Comparison of ENCODE assay signal across 15 mouse cellular contexts in genomic region chr4:132034242-132034641, GRCm38 (mm10). TPM values are rescaled to one million over a fixed set of nuclear protein-coding genes. Genes with fewer than 3 reads are reported as not detected.
DNase-seq lines count a peak whose midpoint lies in the region; ATAC-seq and TF ChIP-seq lines count a peak whose summit lies in the region.
"Had no signal": no experiment of that assay in that cellular context is flagged by ENCODE, and none has a peak within 500 bp of the region (broad histone marks: within the 10 kb centered on the region; RNA-seq: fewer than 3 reads in every experiment).

No protein-coding gene starts in this region.

- H3K9ac ChIP-seq in midbrain, embryonic 12.5 days (replicated peaks), result no peak overlapping the region
- H3K9ac ChIP-seq in midbrain, postnatal 0 days (replicated peaks; ENCODE audit: low read length, poor library complexity, severe bottlenecking), result no peak overlapping the region
- H3K9ac ChIP-seq in hindbrain, embryonic 11.5 days (ENCODE audit: low read depth, low read length), result no peak overlapping the region
- no peak overlapping the region for H3K9ac ChIP-seq in kidney, embryonic 14.5 days (ENCODE audit: low read depth, low read length)

- H3K9me3 ChIP-seq in midbrain, embryonic 12.5 days, result no peaks in the 10 kb centered on the region
- no peaks in the 10 kb centered on the region for H3K9me3 ChIP-seq in midbrain, postnatal 0 days (ENCODE audit: low read length)
- no peaks in the 10 kb centered on the region for H3K9me3 ChIP-seq in hindbrain, embryonic 11.5 days (ENCODE audit: control insufficient read depth, low read length)
- no peaks in the 10 kb centered on the region for H3K9me3 ChIP-seq in kidney, embryonic 14.5 days (ENCODE audit: control insufficient read depth, low read length)

- peak; percentile 37 for DNase-seq in embryo, embryonic 11 days
- no peak for DNase-seq in embryo, embryonic 10 days (ENCODE audit: low spot score)
- no peak for DNase-seq in midbrain, postnatal 0 days (ENCODE audit: low spot score)
- DNase-seq in hindbrain, embryonic 11.5 days (ENCODE audit: low spot score), result peak; percentile 54
- peak; percentile 86 for DNase-seq in retina, postnatal 1 day
- DNase-seq in left cerebral cortex, adult 11 months (ENCODE audit: low spot score), result no peak
- DNase-seq: adrenal gland, postnatal 36 days; cerebellum, adult 11 months; gastrocnemius, postnatal 36 days; kidney, postnatal 25 days; lung, postnatal 14 days had no signal

- no peak overlapping the region for H3K4me2 ChIP-seq in midbrain, embryonic 12.5 days (replicated peaks)
- no peak overlapping the region for H3K4me2 ChIP-seq in midbrain, postnatal 0 days (ENCODE audit: low read depth, low read length, poor library complexity, severe bottlenecking)
- H3K4me2 ChIP-seq in hindbrain, embryonic 11.5 days (replicated peaks; ENCODE audit: low read depth, low read length), result no peak overlapping the region
- no peak overlapping the region for H3K4me2 ChIP-seq in kidney, embryonic 14.5 days (replicated peaks; ENCODE audit: low read depth, low read length)

- H3K36me3 ChIP-seq in midbrain, embryonic 12.5 days, result no peaks in the 10 kb centered on the region
- no peaks in the 10 kb centered on the region for H3K36me3 ChIP-seq in midbrain, postnatal 0 days (ENCODE audit: insufficient read depth, low read length)
- H3K36me3 ChIP-seq in hindbrain, embryonic 11.5 days (ENCODE audit: control insufficient read depth, insufficient read depth, low read length), result no peaks in the 10 kb centered on the region
- no peaks in the 10 kb centered on the region for H3K36me3 ChIP-seq in kidney, embryonic 14.5 days (ENCODE audit: control insufficient read depth, insufficient read depth, low read length)

- no peak for TF ChIP-seq CTCF in midbrain, postnatal 0 days (IDR thresholded peaks at IDR 0.05)

- H3K4me3 ChIP-seq in midbrain, embryonic 12.5 days, result no peak overlapping the region
- H3K4me3 ChIP-seq in midbrain, postnatal 0 days (ENCODE audit: low read depth, low read length), result no peak overlapping the region
- no peak overlapping the region for H3K4me3 ChIP-seq in hindbrain, embryonic 11.5 days (ENCODE audit: low read depth, low read length)
- H3K4me3 ChIP-seq in kidney, embryonic 14.5 days (ENCODE audit: low read length), result no peak overlapping the region

- WGBS in midbrain, embryonic 12.5 days, result 14% methylated on average over 2 of the region's 2 CpGs
- WGBS in midbrain, postnatal 0 days, result 24% methylated on average over 2 of the region's 2 CpGs
- WGBS in hindbrain, embryonic 11.5 days, result 33% methylated on average over 2 of the region's 2 CpGs
- WGBS in kidney, embryonic 14.5 days, result 22% methylated on average over 2 of the region's 2 CpGs

- H3K4me1 ChIP-seq in midbrain, embryonic 12.5 days, result peaks cover 36% of the 10 kb centered on the region
- H3K4me1 ChIP-seq in midbrain, postnatal 0 days (ENCODE audit: insufficient read depth, low read length), result no peaks in the 10 kb centered on the region
- peaks cover 6% of the 10 kb centered on the region for H3K4me1 ChIP-seq in hindbrain, embryonic 11.5 days (replicated peaks; ENCODE audit: control insufficient read depth, insufficient read depth, low read length)
- H3K4me1 ChIP-seq in kidney, embryonic 14.5 days (ENCODE audit: control insufficient read depth, insufficient read depth, low read length), result peaks cover 25% of the 10 kb centered on the region

- peak overlapping the region; percentile 75 for H3K27ac ChIP-seq in midbrain, embryonic 12.5 days (replicated peaks)
- no peak overlapping the region for H3K27ac ChIP-seq in midbrain, postnatal 0 days (ENCODE audit: low read depth, low read length)
- peak overlapping the region; percentile 68 for H3K27ac ChIP-seq in hindbrain, embryonic 11.5 days (ENCODE audit: low read depth, low read length)
- no peak overlapping the region for H3K27ac ChIP-seq in kidney, embryonic 14.5 days (ENCODE audit: low read depth, low read length)

- no peaks in the 10 kb centered on the region for H3K27me3 ChIP-seq in midbrain, embryonic 12.5 days
- no peaks in the 10 kb centered on the region for H3K27me3 ChIP-seq in midbrain, postnatal 0 days (ENCODE audit: insufficient read depth, low read length)
- no peaks in the 10 kb centered on the region for H3K27me3 ChIP-seq in hindbrain, embryonic 11.5 days (ENCODE audit: control insufficient read depth, insufficient read depth, low read length)
- no peaks in the 10 kb centered on the region for H3K27me3 ChIP-seq in kidney, embryonic 14.5 days (ENCODE audit: control insufficient read depth, insufficient read depth, low read length)

- ATAC-seq in midbrain, embryonic 12.5 days (ENCODE audit: low FRiP score, low read depth), result peak; percentile 63; the same call in 1 of the 2 replicates
- no peak for ATAC-seq in midbrain, postnatal 0 days (ENCODE audit: low FRiP score)
- peak; percentile 76 for ATAC-seq in hindbrain, embryonic 11.5 days (ENCODE audit: low FRiP score)
- no peak for ATAC-seq in kidney, embryonic 14.5 days (ENCODE audit: low FRiP score, low TSS enrichment)
- ATAC-seq: intestine, embryonic 16.5 days had no signal

RNA-seq across cellular contexts. Expression of gene Gm10300, which starts 40.3 kb away (rescaled TPM):
- 0.15 TPM in 1 of 2 replicates, not detected in the other for polyA plus RNA-seq in midbrain, embryonic 12.5 days (2016; fragmentation: Nextera tagmentation; extraction: Ambion mirVana)
- 0.05 TPM in 1 of 2 replicates, not detected in the other for total RNA-seq in midbrain, postnatal 0 days (2014; rRNA removed)
- polyA plus RNA-seq in midbrain, postnatal 0 days (2015; fragmentation: Nextera tagmentation; extraction: Ambion mirVana), result 0.06 TPM in 1 of 2 replicates, not detected in the other
- 0.06 and 0.08 TPM in 2 replicates for polyA plus RNA-seq in hindbrain, embryonic 11.5 days (2014; fragmentation: Nextera tagmentation; extraction: Ambion mirVana)
- 0.09 TPM in 1 of 2 replicates, not detected in the other for polyA plus RNA-seq in kidney, embryonic 14.5 days (2014; fragmentation: Nextera tagmentation; extraction: Ambion mirVana)
- total RNA-seq: gastrocnemius, postnatal 36 days; layer of hippocampus, postnatal 25 days had no signal
- polyA plus RNA-seq: intestine, embryonic 16.5 days had no signal

RNA-seq across cellular contexts. Expression of gene Epb41, which starts 40.9 kb away (rescaled TPM):
- 227 and 251 TPM in 2 replicates for polyA plus RNA-seq in midbrain, embryonic 12.5 days (2016; fragmentation: Nextera tagmentation; extraction: Ambion mirVana)
- total RNA-seq in midbrain, postnatal 0 days (2014; rRNA removed), result 70.4 and 77.1 TPM in 2 replicates
- 29.4 and 29.9 TPM in 2 replicates for polyA plus RNA-seq in midbrain, postnatal 0 days (2015; fragmentation: Nextera tagmentation; extraction: Ambion mirVana)
- 208 and 223 TPM in 2 replicates for polyA plus RNA-seq in hindbrain, embryonic 11.5 days (2014; fragmentation: Nextera tagmentation; extraction: Ambion mirVana)
- polyA plus RNA-seq in kidney, embryonic 14.5 days (2014; fragmentation: Nextera tagmentation; extraction: Ambion mirVana), result 52.5 and 78.5 TPM in 2 replicates

Comparison
In these comparisons a context has a peak if more than half of its experiments do, and no peak if none do; other contexts are left out.
1. DNase-seq: peak in embryo, embryonic 11 days (single experiment), hindbrain, embryonic 11.5 days (single experiment) and retina, postnatal 1 day (single experiment); none in embryo, embryonic 10 days (single experiment), midbrain, postnatal 0 days (single experiment) and left cerebral cortex, adult 11 months (single experiment).
2. ATAC-seq: peak in midbrain, embryonic 12.5 days (single experiment) and hindbrain, embryonic 11.5 days (single experiment); none in midbrain, postnatal 0 days (single experiment) and kidney, embryonic 14.5 days (single experiment).
3. H3K27ac ChIP-seq: peak in midbrain, embryonic 12.5 days (single experiment) and hindbrain, embryonic 11.5 days (single experiment); none in midbrain, postnatal 0 days (single experiment) and kidney, embryonic 14.5 days (single experiment).